29 mouse cellular contexts compared by ENCODE assay signal in the genomic region with DNA sequence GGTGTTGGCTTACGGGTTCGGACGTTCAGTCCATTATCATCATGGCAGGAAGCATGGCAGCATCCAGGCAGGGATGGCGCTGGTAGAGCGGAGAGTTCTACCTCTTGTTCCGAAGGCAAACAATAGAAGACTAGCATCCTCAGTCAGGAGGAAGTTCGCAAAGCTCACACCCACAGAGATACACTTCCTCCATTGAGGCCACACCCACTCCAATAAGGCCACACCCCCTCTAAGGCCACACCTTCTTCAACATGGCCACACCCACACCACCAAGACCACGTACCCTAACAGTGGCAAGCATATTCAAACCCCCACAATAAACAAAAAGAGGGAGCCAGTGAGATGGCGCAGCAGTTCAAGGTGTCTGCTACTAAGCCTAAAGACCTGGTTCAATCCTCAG. TPM values are rescaled to one million over a fixed set of nuclear protein-coding genes. Genes with fewer than 3 reads are reported as not detected.
DNase-seq lines count a peak whose midpoint lies in the region; ATAC-seq and TF ChIP-seq lines count a peak whose summit lies in the region.
"Had no signal": no experiment of that assay in that cellular context is flagged by ENCODE, and none has a peak within 500 bp of the region (broad histone marks: within the 10 kb centered on the region; RNA-seq: fewer than 3 reads in every experiment).

No protein-coding gene starts in this region.

- no peak overlapping the region for H3K4me2 ChIP-seq in midbrain, embryonic 14.5 days (ENCODE audit: low read length)
- H3K4me2 ChIP-seq in midbrain, embryonic 13.5 days (replicated peaks) = no peak overlapping the region
- H3K4me2 ChIP-seq: heart, embryonic 11.5 days; hindbrain, embryonic 13.5 days; kidney, embryonic 15.5 days; limb, embryonic 15.5 days; liver, embryonic 13.5 days; neural tube, embryonic 12.5 days had no signal

- H3K9ac ChIP-seq in midbrain, embryonic 14.5 days (replicated peaks; ENCODE audit: low read length) = no peak overlapping the region
- no peak overlapping the region for H3K9ac ChIP-seq in midbrain, embryonic 13.5 days (replicated peaks)
- H3K9ac ChIP-seq in ES-Bruce4 (ENCODE audit: low read depth, poor library complexity, severe bottlenecking) = no peak overlapping the region
- H3K9ac ChIP-seq: hindbrain, embryonic 13.5 days; kidney, embryonic 15.5 days; limb, embryonic 15.5 days; liver, embryonic 13.5 days; neural tube, embryonic 12.5 days had no signal

- no peak for TF ChIP-seq EP300 in ES-Bruce4 (IDR thresholded peaks at IDR 0.05; ENCODE audit: insufficient read depth, low read depth, low read length)

- H3K36me3 ChIP-seq in midbrain, embryonic 14.5 days (ENCODE audit: control insufficient read depth, insufficient read depth, low read length) = no peaks in the 10 kb centered on the region
- no peaks in the 10 kb centered on the region for H3K36me3 ChIP-seq in midbrain, embryonic 13.5 days
- no peaks in the 10 kb centered on the region for H3K36me3 ChIP-seq in ES-Bruce4 (ENCODE audit: control insufficient read depth, insufficient read depth, low read length, poor library complexity, severe bottlenecking)
- H3K36me3 ChIP-seq: hindbrain, embryonic 13.5 days; kidney, embryonic 15.5 days; limb, embryonic 15.5 days; liver, embryonic 13.5 days; neural tube, embryonic 12.5 days had no signal

- H3K27ac ChIP-seq in midbrain, embryonic 14.5 days (replicated peaks; ENCODE audit: low read depth, low read length) = no peak overlapping the region
- H3K27ac ChIP-seq in midbrain, embryonic 13.5 days = no peak overlapping the region
- peak overlapping the region; percentile 55 for H3K27ac ChIP-seq in ES-Bruce4 (ENCODE audit: insufficient read depth, low read length)
- H3K27ac ChIP-seq: hindbrain, embryonic 13.5 days; kidney, embryonic 15.5 days; layer of hippocampus, adult 2 months; limb, embryonic 15.5 days; liver, embryonic 13.5 days; neural tube, embryonic 12.5 days had no signal

- H3K4me3 ChIP-seq in midbrain, embryonic 14.5 days (replicated peaks; ENCODE audit: low read depth, low read length) = no peak overlapping the region
- no peak overlapping the region for H3K4me3 ChIP-seq in midbrain, embryonic 13.5 days (replicated peaks)
- peak overlapping the region; percentile 39 for H3K4me3 ChIP-seq in ES-Bruce4 (ENCODE audit: low read depth, low read length)
- H3K4me3 ChIP-seq: hindbrain, embryonic 13.5 days; kidney, embryonic 15.5 days; layer of hippocampus, adult 2 months; limb, embryonic 15.5 days; liver, embryonic 13.5 days; myocyte; neural tube, embryonic 12.5 days had no signal

- H3K9me3 ChIP-seq in midbrain, embryonic 14.5 days (ENCODE audit: control insufficient read depth, low read length) = no peaks in the 10 kb centered on the region
- no peaks in the 10 kb centered on the region for H3K9me3 ChIP-seq in midbrain, embryonic 13.5 days
- no peaks in the 10 kb centered on the region for H3K9me3 ChIP-seq in ES-Bruce4 (replicated peaks; ENCODE audit: control insufficient read depth, insufficient read depth, low read length, poor library complexity, severe bottlenecking)
- H3K9me3 ChIP-seq: hindbrain, embryonic 13.5 days; kidney, embryonic 15.5 days; limb, embryonic 15.5 days; liver, embryonic 13.5 days; neural tube, embryonic 12.5 days had no signal

- no peaks in the 10 kb centered on the region for H3K4me1 ChIP-seq in midbrain, embryonic 14.5 days (ENCODE audit: control insufficient read depth, insufficient read depth, low read length)
- H3K4me1 ChIP-seq in midbrain, embryonic 13.5 days (replicated peaks) = no peaks in the 10 kb centered on the region
- H3K4me1 ChIP-seq in ES-Bruce4 (ENCODE audit: control insufficient read depth, insufficient read depth, low read length) = no peaks in the 10 kb centered on the region
- H3K4me1 ChIP-seq: hindbrain, embryonic 13.5 days; limb, embryonic 15.5 days; liver, embryonic 13.5 days had no signal

- 0 out of 2 replicates have a peak, but pooled peaks have one; percentile 11 for ATAC-seq in midbrain, embryonic 14.5 days (ENCODE audit: low FRiP score, low TSS enrichment)
- ATAC-seq in midbrain, embryonic 13.5 days = no peak
- ATAC-seq: forebrain, embryonic 14.5 days; intestine, postnatal 0 days; lung, postnatal 0 days had no signal

- DNase-seq in midbrain, embryonic 14.5 days = no peak
- DNase-seq in ZHBTc4 (ENCODE audit: low read depth, low spot score) = peak; percentile 91
- DNase-seq in T-cell, adult 2 months (ENCODE audit: low spot score) = no peak
- DNase-seq in cerebellum, adult 9-10 months = no peak
- DNase-seq in embryo, embryonic 10.5 days (ENCODE audit: low spot score) = no peak
- DNase-seq: adrenal gland, postnatal 25 days; cerebellum, adult 18-20 months; cerebellum, postnatal 14 days; gastrocnemius, postnatal 25 days; heart, adult 18-20 months; heart, postnatal 36 days; kidney, postnatal 25 days; liver, embryonic 13.5 days; lung, adult 18-20 months; lung, postnatal 4 days; right cerebral cortex, adult 18-20 months; right cerebral cortex, postnatal 4 days had no signal

- TF ChIP-seq CTCF in ES-Bruce4 (IDR thresholded peaks at IDR 0.05; ENCODE audit: low read depth, low read length) = no peak

- H3K27me3 ChIP-seq in midbrain, embryonic 14.5 days (ENCODE audit: control insufficient read depth, insufficient read depth, low read length) = no peaks in the 10 kb centered on the region
- peaks cover 23% of the 10 kb centered on the region; the same call in 1 of the 2 replicates for H3K27me3 ChIP-seq in midbrain, embryonic 13.5 days
- H3K27me3 ChIP-seq in ES-Bruce4 (ENCODE audit: control insufficient read depth, insufficient read depth, low read length, poor library complexity, severe bottlenecking) = no peaks in the 10 kb centered on the region
- H3K27me3 ChIP-seq: kidney, embryonic 15.5 days; limb, embryonic 15.5 days; neural tube, embryonic 12.5 days had no signal

- no peak for TF ChIP-seq POLR2A in ES-Bruce4 (IDR thresholded peaks at IDR 0.05; ENCODE audit: insufficient read depth, low read length)

- WGBS in midbrain, embryonic 14.5 days = 96% methylated on average over 9 of the region's 9 CpGs
- WGBS in midbrain, embryonic 13.5 days = 96% methylated on average over 9 of the region's 9 CpGs

RNA-seq across cellular contexts. Expression of a gene that starts 47.5 kb away (rescaled TPM):
- polyA plus RNA-seq in midbrain, embryonic 14.5 days (2014; fragmentation: Nextera tagmentation; extraction: Ambion mirVana) = 9.8 and 16.5 TPM in 2 replicates
- polyA plus RNA-seq in midbrain, embryonic 13.5 days (2015; fragmentation: Nextera tagmentation; extraction: Ambion mirVana) = 25.0 and 29.6 TPM in 2 replicates
- 218 and 227 TPM in 2 replicates for polyA plus RNA-seq in ES-Bruce4 (2011; ENCODE audit: insufficient read depth, insufficient read length, low read depth, missing spikeins)
